Mouse (Mus musculus) C2C12 (cell line): ENCODE measurements around the gene C3.

Experiments
- CEBPB ChIP-seq: IDR thresholded peaks from one replicate; pipeline ENCODE4 v1.6.1; 2011; ENCODE audit warnings: low read depth, mild to moderate bottlenecking, control low read depth, moderate library complexity
- CTCF ChIP-seq: IDR thresholded peaks from one replicate; pipeline ENCODE4 v1.5.1; 2011; ENCODE audit not compliant: control insufficient read depth, insufficient read depth, insufficient read length
- MAX ChIP-seq: IDR thresholded peaks from one replicate; pipeline ENCODE4 v1.6.1; 2011; ENCODE audit warnings: mild to moderate bottlenecking, control low read depth
- MYOD1 ChIP-seq: IDR thresholded peaks from one replicate; pipeline ENCODE4 v1.6.1; 2011; ENCODE audit warnings: low read depth; ENCODE audit not compliant: control insufficient read depth, insufficient read length
- MYOG ChIP-seq: IDR thresholded peaks from one replicate; pipeline ENCODE4 v1.6.1; 2011; ENCODE audit not compliant: control insufficient read depth, insufficient read length; ENCODE audit errors: extremely low read depth
- USF1 ChIP-seq: IDR thresholded peaks from one replicate; pipeline ENCODE4 v1.6.1; 2011; ENCODE audit warnings: low read depth, mild to moderate bottlenecking, control low read depth, moderate library complexity

- no peak for TF ChIP-seq CEBPB
- TF ChIP-seq CTCF, result no peak
- no peak for TF ChIP-seq USF1
- TF ChIP-seq MYOG, result no peak
- no peak for TF ChIP-seq MYOD1
- TF ChIP-seq MAX, result no peak
These were observed 46.8 kb upstream of the C3 start for GRCm38 (mm10) chr17:57274686-57275085.
